Mouse (Mus musculus) midbrain, embryonic 14.5 days (tissue): ENCODE data around the gene Srf. TPM values are rescaled to one million over a fixed set of nuclear protein-coding genes. Genes with fewer than 3 reads are reported as not detected.

ENCODE experiments used
- ATAC-seq: fragments of 200-750 bp; cut with Nextera tagmentation; 2 replicates; pipeline ENCODE4 v1.8.0; 2017; ENCODE audit warnings: moderate number of reproducible peaks, moderate library complexity; ENCODE audit not compliant: low FRiP score, low TSS enrichment
- DNase-seq: peaks from one replicate; pipeline ENCODE4 v3.0.0-alpha.2; 2015
- H3K27ac ChIP-seq: fragments of 300-500 bp; sonication (generic); replicated peaks from 2 replicates; pipeline ENCODE4 v1.5.1; 2014; ENCODE audit warnings: mild to moderate bottlenecking, low read depth, low read length, moderate library complexity
- H3K27me3 ChIP-seq: fragments of 300-500 bp; sonication (generic); 2 replicates; pipeline ENCODE4 v1.6.1; 2014; ENCODE audit warnings: low read length, control low read depth, mixed read lengths; ENCODE audit not compliant: control insufficient read depth, insufficient read depth
- H3K36me3 ChIP-seq: fragments of 300-500 bp; sonication (generic); 2 replicates; pipeline ENCODE4 v1.6.1; 2014; ENCODE audit warnings: low read length, control low read depth; ENCODE audit not compliant: control insufficient read depth, insufficient read depth
- H3K4me1 ChIP-seq: fragments of 300-500 bp; sonication (generic); 2 replicates; pipeline ENCODE4 v1.6.1; 2014; ENCODE audit warnings: mild to moderate bottlenecking, antibody characterized with exemption, low read length, control low read depth; ENCODE audit not compliant: control insufficient read depth, insufficient read depth
- H3K4me2 ChIP-seq: fragments of 300-500 bp; sonication (generic); 2 replicates; pipeline ENCODE4 v1.6.1; 2014; ENCODE audit warnings: mild to moderate bottlenecking, low read length, moderate library complexity
- H3K4me3 ChIP-seq: fragments of 300-500 bp; sonication (generic); replicated peaks from 2 replicates; pipeline ENCODE4 v1.5.1; 2014; ENCODE audit warnings: low read depth, low read length
- H3K9ac ChIP-seq: fragments of 300-500 bp; sonication (generic); replicated peaks from 2 replicates; pipeline ENCODE4 v1.6.1; 2014; ENCODE audit warnings: mild to moderate bottlenecking, low read length, moderate library complexity
- H3K9me3 ChIP-seq: fragments of 300-500 bp; sonication (generic); 2 replicates; pipeline ENCODE4 v1.6.1; 2016; ENCODE audit warnings: low read length, control low read depth, mixed read lengths; ENCODE audit not compliant: control insufficient read depth
- WGBS: fragments of 180-500 bp; shearing (Covaris S2); extraction: QIAGEN DNeasy Blood & Tissue Kit; methylation state at CpG from one replicate; pipeline ENCODE4 v1.1.7; 2014; 5-methylcytosine and 5-hydroxymethylcytosine counted together
- polyA plus RNA-seq: library from polyadenylated mRNA; unstranded; fragments of >200 nt; fragmentation: Nextera tagmentation; extraction: Ambion mirVana; gene quantifications from 2 replicates; pipeline ENCODE4 v1.2.1, GENCODE M21; 2014

Gene Srf
- polyA plus RNA-seq, 1 experiment from 2014 or later = 4.2 TPM

DNA sequence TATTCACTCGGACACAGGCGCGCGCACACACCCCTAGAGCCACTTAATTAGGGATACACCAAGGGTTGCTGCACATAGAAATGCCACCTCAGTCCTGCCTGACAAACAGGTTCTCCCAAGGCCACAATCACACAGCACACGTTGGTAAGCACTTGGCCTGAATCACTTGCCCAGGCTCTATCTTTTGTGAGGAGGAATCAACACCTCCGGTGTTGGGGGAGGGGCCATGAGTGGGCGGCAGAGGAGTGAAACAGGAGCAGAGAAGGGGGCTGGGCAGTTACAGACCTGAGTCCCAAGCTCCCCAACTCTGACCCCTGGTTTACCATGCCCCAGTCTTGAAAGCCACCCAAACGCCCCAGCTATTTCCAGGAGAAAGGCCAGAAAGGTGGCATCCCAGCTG, 9.0 kb downstream of the Srf start:
- no peak for DNase-seq
- Histone ChIP-seq H3K4me2 (peak overlapping the region; percentile 59; the same call in 1 of the 2 replicates), H3K27me3 (0 out of 2 replicates have a peak, but pooled peaks cover 5% of the 10 kb centered on the region), H3K27ac (no peak overlapping the region), H3K36me3 (peaks cover 48% of the 10 kb centered on the region), H3K4me1 (peaks cover 4% of the 10 kb centered on the region; the same call in 1 of the 2 replicates), H3K9ac (no peak overlapping the region), H3K4me3 (peak overlapping the region; percentile 81), H3K9me3 (no peaks in the 10 kb centered on the region)
- 11% methylated on average over 8 of the region's 8 CpGs for WGBS
- no peak for ATAC-seq

DNA sequence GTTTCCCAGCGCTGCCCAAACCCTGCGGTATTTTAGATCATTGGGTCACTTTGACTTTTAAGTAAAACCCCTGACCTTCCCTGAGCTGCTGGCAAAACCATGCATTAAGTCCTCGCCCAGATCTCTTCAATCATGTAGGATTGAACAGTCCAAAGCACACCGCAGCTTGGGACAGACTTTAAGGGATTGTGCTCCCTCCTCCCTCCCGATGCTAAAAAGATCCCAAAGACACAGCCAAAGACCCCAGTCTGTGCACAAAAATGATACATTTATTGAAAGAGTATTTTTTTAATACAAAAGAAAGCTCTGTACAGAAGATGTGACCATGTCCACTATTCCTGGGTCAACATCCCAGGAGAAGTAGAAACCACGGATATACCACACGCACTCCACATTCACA, 9.4 kb downstream of the Srf start:
- Histone ChIP-seq H3K4me2 (peak overlapping the region; percentile 59), H3K9ac (peak overlapping the region; percentile 89), H3K9me3 (no peaks in the 10 kb centered on the region), H3K27me3 (0 out of 2 replicates have a peak, but pooled peaks cover 5% of the 10 kb centered on the region), H3K4me1 (peaks cover 4% of the 10 kb centered on the region; the same call in 1 of the 2 replicates), H3K27ac (no peak overlapping the region), H3K4me3 (peak overlapping the region; percentile 81), H3K36me3 (peaks cover 48% of the 10 kb centered on the region)
- 10% methylated on average over 7 of the region's 7 CpGs for WGBS
- ATAC-seq (0 out of 2 replicates have a peak, but pooled peaks have one; percentile 4), DNase-seq (no peak)

DNA sequence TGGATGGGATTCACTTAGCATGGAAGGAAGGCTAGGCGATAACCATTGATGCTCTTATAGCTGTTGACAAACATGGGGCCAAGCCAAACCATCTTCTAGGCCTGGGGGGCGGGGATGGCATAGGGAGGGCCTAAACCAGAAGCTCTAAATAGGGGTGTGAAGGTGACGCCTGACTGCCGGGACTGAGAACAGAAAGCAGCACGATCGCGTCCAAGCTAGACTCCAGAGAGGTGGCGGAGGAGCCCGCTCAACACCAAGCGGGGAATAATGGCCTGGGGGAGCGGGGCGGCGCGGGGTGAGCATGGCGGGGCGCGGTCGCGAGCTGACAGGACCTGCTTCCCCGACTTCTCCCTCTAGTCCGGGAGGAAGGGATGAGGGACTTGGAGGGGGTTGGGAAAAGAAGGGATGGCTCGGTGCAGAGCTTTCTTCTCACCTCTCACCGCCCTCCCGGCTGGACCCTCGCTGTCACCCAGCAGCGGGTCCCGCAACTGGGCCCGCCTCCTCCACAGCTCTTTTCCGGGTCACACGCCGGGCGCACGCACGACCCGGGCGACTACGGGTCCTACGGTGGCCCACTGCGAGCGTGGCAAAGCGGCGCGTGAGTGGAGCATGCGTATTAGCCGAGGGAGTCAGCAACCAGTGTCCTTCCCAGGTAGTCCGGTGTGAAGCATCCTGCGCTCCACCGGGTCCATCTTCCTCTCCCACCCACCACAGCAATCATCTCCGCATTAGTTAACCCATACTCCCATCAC, 10.0 kb downstream of the Srf start, which contains the start of gene Cul9:
TSS of gene Cul9 (minus strand) at position 576 of the 752 bp plus-strand sequence.
- DNase-seq = peak; percentile 93
- Histone ChIP-seq H3K4me1 (peaks cover 4% of the 10 kb centered on the region; the same call in 1 of the 2 replicates), H3K27me3 (0 out of 2 replicates have a peak, but pooled peaks cover 5% of the 10 kb centered on the region), H3K4me3 (peak within 1 kb of the TSS; percentile 81), H3K9ac (peak within 1 kb of the TSS; percentile 89), H3K4me2 (peak within 1 kb of the TSS; percentile 59), H3K9me3 (no peaks in the 10 kb centered on the region), H3K36me3 (peaks cover 48% of the 10 kb centered on the region), H3K27ac (0 out of 2 replicates have a peak within 1 kb of the TSS, but pooled peaks have one; percentile 32)
- whole genome bisulfite sequencing = 2% methylated on average over 42 of the region's 49 CpGs
- ATAC-seq = peak; percentile 90

DNA sequence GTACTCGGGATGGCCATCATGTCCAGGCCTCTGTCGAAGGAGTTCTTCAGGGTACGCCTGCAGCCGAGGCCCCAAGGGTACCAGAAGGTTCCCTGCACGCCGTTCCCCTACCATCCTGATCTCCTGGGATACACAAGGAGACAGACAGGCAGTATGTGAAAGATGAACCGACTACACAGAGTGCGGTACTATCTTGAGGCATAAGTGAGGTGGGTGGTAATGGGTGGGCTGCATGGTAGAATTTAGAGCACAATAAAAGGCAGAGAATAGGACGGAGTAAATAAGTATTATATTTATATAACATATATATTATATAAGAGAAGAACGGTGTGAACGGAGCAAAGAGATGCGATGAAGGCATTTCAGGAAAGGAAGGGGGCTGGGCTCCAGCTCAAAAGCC, 12.3 kb downstream of the Srf start:
- no peak for ATAC-seq
- H3K36me3 ChIP-seq = peaks cover 51% of the 10 kb centered on the region
- no peak for DNase-seq
- peaks cover 4% of the 10 kb centered on the region; the same call in 1 of the 2 replicates for H3K4me1 ChIP-seq
- no peaks in the 10 kb centered on the region for H3K9me3 ChIP-seq
- WGBS = 91% methylated on average over 12 of the region's 12 CpGs
- no peak overlapping the region for H3K4me2 ChIP-seq
- H3K9ac ChIP-seq = no peak overlapping the region
- H3K4me3 ChIP-seq = no peak overlapping the region
- H3K27ac ChIP-seq = no peak overlapping the region
- H3K27me3 ChIP-seq = 0 out of 2 replicates have a peak, but pooled peaks cover 5% of the 10 kb centered on the region

DNA sequence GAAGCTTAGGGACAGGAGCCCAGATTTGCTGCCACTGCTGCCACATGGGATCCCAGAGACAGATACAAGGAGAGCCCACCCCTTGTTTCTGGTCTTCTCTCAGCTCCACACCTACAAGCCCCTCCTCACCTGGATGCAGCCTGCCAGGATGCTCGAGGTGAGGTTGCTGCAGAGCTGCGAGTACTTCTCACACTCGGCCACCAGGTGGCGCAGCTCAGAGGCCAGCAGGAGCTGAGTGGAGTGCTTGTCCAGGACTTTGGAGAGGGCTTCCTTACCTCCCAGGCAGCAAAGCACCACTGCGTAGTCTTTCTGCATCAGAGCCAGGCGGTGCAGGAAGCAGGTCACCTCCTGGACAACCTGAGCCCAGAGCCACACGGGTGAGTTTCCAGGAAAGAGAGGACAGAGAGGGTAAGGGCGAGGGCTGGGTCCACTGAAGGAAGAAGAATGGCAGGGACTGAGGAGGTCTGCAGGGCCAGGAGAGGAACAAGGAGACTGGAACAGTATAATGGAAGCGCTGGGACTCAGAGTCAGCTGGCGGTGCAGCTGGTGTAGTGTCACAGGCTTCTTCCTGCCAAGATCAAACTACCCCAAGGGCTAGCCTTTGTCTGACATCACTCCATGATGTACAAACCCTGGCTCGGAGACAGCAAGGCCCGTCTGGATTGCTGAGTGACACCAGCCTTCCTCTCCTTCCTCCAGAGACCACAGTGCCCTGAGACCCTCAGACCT, 30.2 kb downstream of the Srf start:
- H3K9me3 ChIP-seq = no peaks in the 10 kb centered on the region
- no peak overlapping the region for H3K27ac ChIP-seq
- DNase-seq = peak; percentile 86
- no peaks in the 10 kb centered on the region for H3K4me1 ChIP-seq
- no peak overlapping the region for H3K9ac ChIP-seq
- peaks cover 55% of the 10 kb centered on the region for H3K36me3 ChIP-seq
- H3K4me3 ChIP-seq = no peak overlapping the region
- H3K4me2 ChIP-seq = no peak overlapping the region
- 39% methylated on average over 12 of the region's 12 CpGs for WGBS
- ATAC-seq = peak; percentile 43; the same call in 1 of the 2 replicates
- no peaks in the 10 kb centered on the region for H3K27me3 ChIP-seq

DNA sequence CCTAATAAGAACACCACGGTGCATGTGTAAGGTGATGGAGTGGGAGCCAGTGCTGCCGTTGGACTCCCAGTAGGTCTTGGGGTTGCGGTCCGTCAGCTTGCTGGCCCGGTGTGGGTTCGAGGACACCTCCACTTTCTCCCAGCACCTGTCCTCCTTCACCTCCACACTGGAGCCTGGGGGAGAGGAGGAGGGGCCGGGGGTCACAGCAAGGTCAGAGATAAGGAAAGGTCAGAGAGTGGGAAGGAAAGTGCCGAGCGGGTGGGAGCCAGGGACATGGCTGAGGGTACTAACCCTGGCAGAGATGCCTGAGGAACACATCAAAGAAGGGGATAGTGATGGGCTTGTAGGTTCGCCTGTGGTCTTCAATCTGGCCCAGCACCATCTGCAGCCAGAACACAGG, 30.9 kb downstream of the Srf start:
- Histone ChIP-seq H3K4me3 (no peak overlapping the region), H3K27me3 (no peaks in the 10 kb centered on the region), H3K4me2 (no peak overlapping the region), H3K27ac (no peak overlapping the region), H3K36me3 (peaks cover 54% of the 10 kb centered on the region), H3K9me3 (no peaks in the 10 kb centered on the region), H3K4me1 (no peaks in the 10 kb centered on the region), H3K9ac (no peak overlapping the region)
- DNase-seq (no peak), ATAC-seq (no peak)
- 89% methylated on average over 10 of the region's 10 CpGs for WGBS

DNA sequence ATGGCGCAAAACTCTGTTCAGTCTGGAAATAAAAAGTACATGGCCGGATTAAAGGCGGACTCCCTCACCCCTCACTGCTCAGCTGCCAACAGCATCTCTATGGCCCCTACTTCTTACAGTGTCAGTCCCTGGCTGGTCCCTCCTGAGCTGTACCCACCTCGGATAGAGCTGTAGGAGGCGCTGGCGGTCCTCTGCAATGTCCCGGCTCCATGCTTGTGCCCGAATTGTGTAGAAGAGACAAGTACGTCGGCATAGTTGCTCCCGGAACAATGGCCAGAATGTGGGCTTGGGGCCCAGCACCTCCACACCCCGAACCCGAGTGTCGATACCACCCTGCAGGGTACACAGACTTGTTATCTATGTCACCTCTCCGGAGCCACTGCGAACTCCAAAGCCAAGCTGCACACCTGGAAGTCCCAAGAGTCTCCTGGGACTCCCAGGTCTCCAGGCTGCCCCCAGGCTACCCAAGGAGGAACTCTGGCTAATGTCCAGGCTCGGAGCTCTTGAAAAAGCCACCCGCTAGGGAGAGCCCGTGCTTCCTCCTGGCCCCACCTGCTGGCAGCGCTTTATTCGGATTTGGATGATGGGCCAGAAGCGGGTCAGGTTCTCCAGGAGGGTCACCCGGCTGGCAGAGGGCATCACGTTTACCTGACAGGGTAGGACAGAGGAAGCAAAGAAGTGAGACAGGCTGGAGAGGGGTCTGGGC, 33.9 kb downstream of the Srf start:
- DNase-seq = peak; percentile 14
- ATAC-seq = no peak
- 32% methylated on average over 24 of the region's 24 CpGs for whole genome bisulfite sequencing
- H3K27me3 ChIP-seq = no peaks in the 10 kb centered on the region
- H3K36me3 ChIP-seq = peaks cover 43% of the 10 kb centered on the region
- H3K4me1 ChIP-seq = no peaks in the 10 kb centered on the region
- no peak overlapping the region for H3K4me3 ChIP-seq
- H3K9ac ChIP-seq = no peak overlapping the region
- no peak overlapping the region for H3K27ac ChIP-seq
- no peaks in the 10 kb centered on the region for H3K9me3 ChIP-seq
- no peak overlapping the region for H3K4me2 ChIP-seq

DNA sequence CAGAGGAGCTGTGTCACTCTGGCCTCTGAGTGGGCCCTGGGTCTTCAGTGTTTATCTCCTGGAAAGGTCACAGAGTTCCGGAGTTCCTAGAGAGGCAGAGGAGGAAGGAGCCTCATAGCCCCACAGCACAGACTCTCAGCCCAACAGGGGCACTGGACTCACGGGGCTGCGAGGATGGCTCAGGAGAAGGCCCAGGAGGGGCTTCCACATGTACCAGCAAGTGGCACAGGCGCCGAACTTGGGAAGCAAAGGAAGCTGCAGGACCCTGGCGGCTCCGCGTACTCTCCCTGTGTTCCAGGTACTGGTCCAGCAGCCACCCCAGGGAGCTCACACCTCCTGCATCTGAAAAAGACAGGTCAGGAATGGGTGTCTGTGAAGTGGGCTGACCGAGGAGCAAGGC, 34.8 kb downstream of the Srf start:
- Histone ChIP-seq H3K27me3 (no peaks in the 10 kb centered on the region), H3K4me3 (no peak overlapping the region), H3K27ac (no peak overlapping the region), H3K36me3 (peaks cover 39% of the 10 kb centered on the region), H3K9ac (no peak overlapping the region), H3K4me2 (no peak overlapping the region), H3K9me3 (no peaks in the 10 kb centered on the region), H3K4me1 (no peaks in the 10 kb centered on the region)
- DNase-seq (no peak), ATAC-seq (no peak)
- 84% methylated on average over 9 of the region's 9 CpGs for WGBS
